Mouse (Mus musculus): ENCODE measurements at regions not wholly inside any gene's neighbourhood (a gene's known extent, or its start where the extent isn't known, plus 50 kb on each side); places are given as distances from the start of the nearest gene placed in this dataset.

DNA sequence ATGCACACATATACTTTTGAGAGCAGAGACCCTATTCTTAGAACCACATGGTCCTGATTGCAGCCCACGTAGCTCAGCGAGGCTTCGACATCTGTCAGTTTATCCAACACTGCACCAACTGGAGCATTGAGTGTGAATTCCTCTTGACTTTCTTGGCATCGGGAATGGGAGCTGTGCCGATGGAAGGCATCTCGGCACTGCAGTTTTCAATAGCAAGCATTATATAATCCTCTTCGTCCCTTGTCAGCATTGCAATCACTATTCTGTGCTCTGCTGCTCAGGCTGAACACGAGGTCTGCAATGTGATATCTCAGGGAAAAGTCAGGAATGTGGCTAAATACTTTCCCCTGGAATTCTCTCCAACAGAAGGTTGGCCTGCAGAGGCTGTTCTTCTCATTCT, 224.6 kb downstream of the Lnpk start:
- DNase-seq (ENCODE audit: low spot score), result peak; percentile 54

GRCm38 (mm10) chr2:74349809-74350208, 229.4 kb downstream of the Lnpk start:
- DNase-seq (ENCODE audit: low spot score), result no peak

- DNase-seq (ENCODE audit: low spot score), result no peak
These were observed 272.9 kb downstream of the Lnpk start for GRCm38 (mm10) chr2:74306301-74306700.

DNA sequence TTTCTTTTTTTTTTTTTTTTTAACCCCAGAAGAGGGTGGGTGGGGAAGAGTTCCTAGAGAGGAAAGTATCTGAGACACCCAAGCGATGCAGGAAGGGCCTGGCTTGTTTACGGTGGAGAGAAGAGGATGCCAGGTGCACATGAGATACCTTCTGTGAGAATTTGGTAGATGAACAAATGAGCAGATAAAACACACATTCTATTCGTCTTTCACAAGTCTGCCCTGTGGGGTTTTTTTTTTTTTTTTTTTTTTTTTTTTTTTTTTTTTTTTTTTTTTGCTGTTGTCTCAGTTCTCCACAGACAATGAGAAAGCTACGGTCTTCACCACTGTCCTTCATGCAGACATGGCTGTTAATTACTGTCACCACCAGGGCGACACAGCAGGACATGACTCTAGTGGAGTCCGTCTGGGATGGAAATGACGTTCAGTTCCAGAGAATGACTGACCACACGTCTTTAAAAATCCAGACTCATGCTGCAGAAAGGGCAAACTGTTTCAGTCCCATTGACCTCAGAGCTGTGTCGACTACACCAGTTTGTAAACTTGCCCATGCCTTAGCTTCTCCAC, 278.3 kb downstream of the Lnpk start:
- no peak for DNase-seq (ENCODE audit: low spot score)

DNA sequence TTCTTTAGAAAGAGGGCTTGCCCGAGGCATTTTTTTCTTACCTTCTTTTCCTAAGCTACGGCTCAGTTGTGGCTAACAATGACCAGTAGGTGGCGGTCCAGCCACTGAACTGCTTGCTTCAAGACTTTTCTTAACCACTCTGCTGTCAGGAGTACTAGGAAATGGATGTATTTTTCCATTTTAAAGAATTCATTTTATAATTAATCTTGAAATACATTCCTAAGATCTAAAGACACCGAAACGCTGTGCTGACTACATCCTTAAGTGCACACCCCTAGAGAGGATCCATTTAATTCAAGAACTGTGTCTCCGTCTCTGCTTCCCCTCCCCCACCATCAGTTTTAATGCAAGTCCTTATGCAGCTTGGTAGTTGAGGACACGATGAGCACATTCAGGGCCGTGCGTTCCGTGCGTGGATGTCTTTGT, 278.9 kb downstream of the Lnpk start:
- peak; percentile 62 for DNase-seq (ENCODE audit: low spot score)

DNA sequence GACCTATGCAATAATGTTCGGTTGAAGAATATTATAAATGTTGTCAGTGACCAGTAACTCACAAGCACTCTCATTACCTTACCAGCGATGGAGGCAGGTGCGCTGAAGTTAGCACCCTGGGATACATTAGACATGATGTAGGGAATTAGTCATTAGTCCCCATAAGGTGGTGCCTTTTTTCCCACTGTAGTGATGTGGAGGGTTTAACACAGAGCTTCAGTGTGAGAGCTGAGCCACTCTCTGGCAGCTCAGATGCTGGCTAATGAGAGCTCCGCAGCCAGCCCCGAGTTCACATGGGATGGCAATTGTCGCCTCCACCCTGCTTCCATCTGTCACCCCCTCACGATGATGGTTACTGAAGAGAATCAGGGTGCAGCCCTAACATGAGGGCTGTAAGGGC, 286.6 kb downstream of the Lnpk start:
- no peak for DNase-seq (ENCODE audit: low spot score)

GRCm38 (mm10) chr2:74291416-74292396, 287.5 kb downstream of the Lnpk start:
- DNase-seq (ENCODE audit: low spot score), result no peak

DNA sequence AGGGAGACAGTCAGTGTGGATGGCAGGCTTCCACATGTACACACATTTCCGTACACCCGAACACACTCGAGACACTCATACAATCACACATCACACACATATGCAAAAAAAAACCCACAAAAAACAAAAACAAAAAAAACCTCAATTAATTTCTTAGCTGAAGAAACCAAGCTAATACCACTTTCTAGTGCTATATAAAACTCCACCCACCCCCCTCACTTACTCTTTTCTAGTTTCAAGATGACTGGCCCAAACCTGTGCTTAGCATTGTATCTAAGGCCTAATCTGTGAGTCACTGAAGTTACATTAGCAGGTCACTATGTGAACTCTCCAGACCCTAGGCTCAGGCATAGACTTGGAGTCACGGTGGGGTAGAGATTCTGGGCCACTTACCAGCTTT, 293.6 kb downstream of the Lnpk start:
- DNase-seq (ENCODE audit: low spot score), result no peak

- DNase-seq (ENCODE audit: low spot score), result no peak
These were observed 314.3 kb downstream of the Lnpk start for GRCm38 (mm10) chr2:74264963-74265362.

DNA sequence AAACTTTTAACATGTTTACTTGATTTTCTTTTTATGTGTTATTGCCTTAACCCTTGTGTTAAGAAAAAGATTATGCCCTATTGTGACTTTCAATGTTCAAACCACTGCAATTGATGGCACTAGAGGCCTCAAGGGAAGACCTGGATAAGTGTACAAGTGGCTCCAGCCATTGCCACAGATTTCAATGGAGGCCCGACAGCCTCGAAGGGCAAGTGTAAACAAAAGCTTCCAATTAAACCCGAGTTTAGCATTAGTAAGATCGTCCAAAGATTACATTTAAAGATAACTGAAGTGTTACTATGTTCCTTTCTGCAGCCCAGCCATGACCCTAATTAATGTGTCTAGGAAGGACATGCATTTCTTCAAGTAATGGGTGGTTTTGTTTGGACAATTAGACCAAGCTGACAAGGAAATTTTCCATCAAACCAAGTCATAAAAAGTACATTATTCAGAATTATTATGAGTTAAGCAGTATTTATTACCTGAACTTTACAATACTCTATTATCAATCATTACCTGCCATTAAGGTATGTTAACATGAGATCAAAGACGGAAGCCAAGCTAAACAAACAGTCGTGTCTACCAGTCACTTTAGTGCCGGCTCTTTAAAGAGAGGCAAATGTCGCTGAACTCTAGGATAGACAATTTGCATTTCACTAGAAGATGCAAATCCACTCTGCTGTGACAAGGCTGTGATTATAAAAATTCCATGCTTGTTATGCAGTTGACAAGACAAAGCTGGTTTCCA, 322.0 kb downstream of the Lnpk start:
- no peak for DNase-seq (ENCODE audit: low spot score)

GRCm38 (mm10) chr2:74247521-74247920, 331.7 kb downstream of the Lnpk start:
- DNase-seq (ENCODE audit: low spot score), result peak; percentile 7

DNA sequence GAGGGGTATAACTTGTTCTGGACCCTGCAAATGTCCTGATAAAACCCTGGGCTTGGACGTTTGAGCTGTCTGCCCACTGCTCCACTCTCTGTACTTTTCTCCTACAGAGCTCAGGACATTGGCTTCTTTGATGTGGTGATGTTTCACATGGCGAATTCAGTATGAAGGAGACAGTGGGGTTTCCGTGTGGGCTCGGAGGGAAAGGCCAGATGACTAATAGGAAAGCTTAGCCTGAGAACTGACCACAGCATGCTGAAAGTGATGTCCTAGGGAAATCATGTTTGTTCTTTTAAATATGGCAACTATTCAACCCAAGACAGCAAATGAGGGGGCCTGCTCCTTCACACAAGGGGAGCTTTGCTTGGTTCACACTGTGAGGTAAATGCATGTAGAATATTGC, 332.6 kb downstream of the Lnpk start:
- no peak for DNase-seq (ENCODE audit: low spot score)

DNA sequence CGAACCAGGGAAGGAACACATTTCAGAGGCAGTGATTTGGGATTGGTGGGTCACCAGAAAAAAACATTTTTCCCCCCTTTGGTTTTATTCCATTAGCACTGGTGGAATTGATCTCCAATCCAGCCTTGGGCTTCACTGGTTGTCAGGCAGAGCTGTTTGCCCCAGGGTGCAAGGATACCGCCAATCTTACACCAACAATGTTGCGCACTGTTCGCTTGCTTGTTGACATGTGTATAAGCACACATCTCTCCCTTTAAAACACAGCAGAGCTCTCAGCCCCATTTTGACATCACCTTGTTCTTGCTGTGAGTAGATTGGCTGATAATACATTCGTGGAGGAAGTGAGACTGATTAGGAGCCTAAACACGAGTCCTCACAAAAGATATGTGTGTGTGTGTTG, 333.1 kb upstream of the Atp5g3 start:
- DNase-seq (ENCODE audit: low spot score), result no peak

DNA sequence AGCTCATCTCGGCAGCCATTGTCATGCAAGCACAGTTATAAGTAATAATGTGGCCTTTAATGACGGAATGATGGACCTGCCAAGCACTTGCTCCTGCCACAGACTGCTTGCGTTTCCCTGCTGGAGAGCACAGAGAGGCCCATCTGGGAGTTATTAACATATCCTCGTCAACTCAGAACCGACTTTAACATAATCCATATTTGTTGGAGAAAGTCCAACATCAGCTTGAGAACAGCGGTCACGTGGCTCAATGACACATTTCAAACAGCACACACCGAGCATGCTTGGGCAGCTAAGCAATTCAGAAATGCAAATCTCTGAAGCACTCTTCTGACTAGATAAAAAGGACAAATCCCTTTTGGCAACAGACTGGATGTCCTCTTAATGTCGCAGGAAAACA, 332.7 kb upstream of the Atp5g3 start:
- peak; percentile 12 for DNase-seq (ENCODE audit: low spot score)

DNA sequence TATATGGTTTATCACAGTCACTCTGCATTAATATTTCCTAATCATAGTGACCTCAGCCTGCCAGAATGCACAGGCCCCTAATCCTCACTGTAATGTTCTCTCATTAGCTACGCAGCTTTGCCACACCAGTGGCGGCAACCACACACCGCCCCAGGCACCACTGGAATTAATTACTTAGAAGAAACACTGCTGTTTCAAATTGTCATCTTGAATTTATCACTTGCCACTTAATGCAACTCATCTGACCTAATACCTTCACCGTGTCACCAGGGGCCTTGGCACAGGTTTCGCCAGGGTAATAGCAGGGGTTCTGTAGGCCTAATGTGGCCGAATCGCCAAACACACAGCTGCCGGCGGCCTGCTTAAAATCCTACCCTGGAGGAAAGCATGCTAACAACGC, 328.5 kb upstream of the Atp5g3 start:
- no peak for DNase-seq (ENCODE audit: low spot score)

DNA sequence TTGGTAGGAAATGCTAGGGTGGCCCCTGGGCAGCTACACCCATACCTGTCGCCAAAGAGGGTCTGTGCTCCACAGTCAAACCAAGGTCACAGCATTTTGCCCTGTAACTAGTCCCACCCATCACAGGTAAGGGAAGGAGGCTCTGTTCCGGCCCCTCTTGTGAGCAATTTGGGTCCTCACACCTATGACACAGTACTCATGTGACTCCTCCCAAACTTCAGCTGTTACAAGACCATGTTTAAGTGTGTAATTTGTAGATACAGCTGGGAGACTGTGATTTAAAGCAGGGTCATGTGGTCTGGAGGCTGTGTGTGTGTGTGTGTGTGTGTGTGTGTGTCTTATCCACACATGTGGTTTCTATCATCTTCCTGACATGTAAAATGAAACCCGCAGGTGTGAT, 306.3 kb upstream of the Atp5g3 start:
- DNase-seq (ENCODE audit: low spot score), result no peak

- DNase-seq (ENCODE audit: low spot score), result no peak
These were observed 299.1 kb upstream of the Atp5g3 start for GRCm38 (mm10) chr2:74210210-74210609.

GRCm38 (mm10) chr2:74209421-74209917, 298.3 kb upstream of the Atp5g3 start:
- no peak for DNase-seq (ENCODE audit: low spot score)

DNA sequence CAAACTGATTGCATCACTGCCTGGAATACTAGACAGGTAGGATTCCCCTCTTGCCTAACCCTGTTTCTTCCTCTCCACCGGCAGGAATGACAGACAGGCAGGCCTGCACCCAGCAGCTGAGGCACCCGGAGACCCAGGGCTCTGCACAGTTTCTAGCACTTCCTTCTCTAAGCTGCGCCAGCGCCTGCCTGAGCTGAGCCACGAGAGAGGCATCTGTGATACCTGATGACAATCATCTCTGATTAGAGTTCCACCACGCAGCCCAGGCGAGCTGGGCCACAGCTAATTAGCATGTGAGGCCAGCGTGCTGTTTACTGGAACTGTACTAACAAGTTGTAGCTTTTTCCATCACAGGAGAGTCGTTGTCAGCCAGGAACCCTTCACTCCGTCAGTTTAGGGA, 296.3 kb upstream of the Atp5g3 start:
- DNase-seq (ENCODE audit: low spot score), result no peak

GRCm38 (mm10) chr2:74202776-74203175, 291.6 kb upstream of the Atp5g3 start:
- no peak for DNase-seq (ENCODE audit: low spot score)

- DNase-seq (ENCODE audit: low spot score), result no peak
These were observed 290.6 kb upstream of the Atp5g3 start for GRCm38 (mm10) chr2:74201608-74202323.

DNA sequence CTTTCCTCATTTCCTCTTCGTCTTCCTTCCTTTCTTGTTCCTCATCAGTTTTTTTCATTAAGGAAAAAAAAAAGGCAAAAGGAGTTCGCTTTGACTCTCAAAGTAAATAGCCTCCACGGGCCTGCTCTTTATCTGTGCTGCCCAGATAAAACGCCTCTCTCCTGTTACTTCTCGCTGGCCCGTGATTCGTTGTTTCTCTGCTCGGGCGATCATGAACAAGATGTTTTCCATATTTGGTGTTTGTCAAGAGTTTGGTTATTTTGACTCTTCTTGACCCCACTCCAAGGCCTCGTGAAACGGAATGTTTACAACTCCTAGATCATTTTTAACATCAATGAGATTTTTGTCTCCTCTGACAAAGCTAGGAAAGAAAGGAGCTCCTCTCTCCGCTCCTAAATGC, 288.4 kb upstream of the Atp5g3 start:
- no peak for DNase-seq (ENCODE audit: low spot score)
